Mouse (Mus musculus): ENCODE results near the gene Ints7. TPM values are rescaled to one million over a fixed set of nuclear protein-coding genes. Genes with fewer than 3 reads are reported as not detected.

The Ints7 gene
- total RNA-seq, 1 experiment: 33.1 TPM

DNA sequence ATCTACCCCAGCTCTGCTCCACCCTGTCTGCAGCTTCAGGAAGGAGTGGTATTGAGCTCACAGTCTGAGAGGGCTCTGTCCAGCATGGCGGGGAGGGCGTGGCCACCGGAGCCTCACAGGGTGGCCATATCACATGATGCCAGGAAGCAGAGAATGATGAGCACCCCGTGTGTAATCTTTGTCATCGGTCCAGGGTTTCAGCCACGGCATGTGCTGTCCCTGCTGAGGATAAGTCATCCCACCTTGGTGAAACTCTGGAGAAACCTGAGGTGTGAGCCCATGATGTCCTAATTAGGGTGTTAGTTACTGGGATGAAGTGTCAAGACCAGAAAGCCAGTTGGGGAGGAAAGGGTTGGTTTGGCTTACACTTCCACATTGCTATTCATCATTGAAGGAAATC lies 33.6 kb downstream of the Ints7 start:
- Histone ChIP-seq H3K9me3 (ENCODE audit: control insufficient read depth, insufficient read depth, low read depth, low read length) (no peaks in the 10 kb centered on the region), H3K4me1 (ENCODE audit: control insufficient read depth in 2 of 2, insufficient read depth in 2 of 2, low read length in 2 of 2, poor library complexity in 1 of 2) (peaks cover 0 to 2% of the 10 kb centered on the region in 2 experiments; a peak in 1 of 4 replicates), H3K27ac (ENCODE audit: insufficient read depth, low read depth, low read length, poor library complexity, severe bottlenecking) (no peak overlapping the region), H3K9ac (ENCODE audit: insufficient read depth, low read depth, low read length, poor library complexity, severe bottlenecking) (no peak overlapping the region), H3K36me3 (ENCODE audit: control insufficient read depth, insufficient read depth, low read length, poor library complexity, severe bottlenecking) (peaks cover 46% of the 10 kb centered on the region), H3K4me3 (ENCODE audit: insufficient read depth in 1 of 2, low read depth in 1 of 2, low read length in 2 of 2, poor library complexity in 1 of 2, severe bottlenecking in 1 of 2) (no peak overlapping the region)
- no peak for DNase-seq (ENCODE audit: low read depth, low spot score)
- no peak for TF ChIP-seq HCFC1 (IDR thresholded peaks at IDR 0.05; ENCODE audit: borderline replicate concordance, insufficient read depth, low read length)
- no peak for TF ChIP-seq ZC3H11A (IDR thresholded peaks at IDR 0.05; ENCODE audit: borderline replicate concordance, low read depth, low read length)
- in situ Hi-C loops (cut with MboI; ENCODE audit: low sequenced_read_pairs in 2 of 2, unreplicated experiment in 2 of 2): no loop called here

DNA sequence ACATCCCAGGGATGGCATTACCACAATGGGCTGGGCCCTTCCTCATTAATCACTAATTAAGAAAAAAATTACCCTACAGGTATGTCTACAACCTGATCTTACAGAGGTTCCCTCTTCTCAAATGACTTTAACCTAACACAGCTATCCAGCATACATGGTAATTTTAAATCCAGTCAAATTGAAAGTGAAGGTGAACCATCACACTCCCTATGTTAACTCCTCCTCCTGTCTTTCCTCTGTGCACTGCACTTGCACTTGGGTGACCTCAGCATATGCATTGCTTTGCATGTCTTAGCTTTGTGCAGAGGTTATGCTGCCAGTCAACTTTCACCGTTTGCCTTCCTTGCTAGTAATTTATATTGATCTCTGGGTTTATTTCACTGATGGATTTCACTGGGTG lies 34.1 kb downstream of the Ints7 start:
- Histone ChIP-seq H3K27ac (ENCODE audit: insufficient read depth, low read depth, low read length, poor library complexity, severe bottlenecking) (no peak overlapping the region), H3K4me1 (ENCODE audit: control insufficient read depth in 2 of 2, insufficient read depth in 2 of 2, low read length in 2 of 2, poor library complexity in 1 of 2) (peaks cover 0 to 2% of the 10 kb centered on the region in 2 experiments; a peak in 1 of 4 replicates), H3K9me3 (ENCODE audit: control insufficient read depth, insufficient read depth, low read depth, low read length) (no peaks in the 10 kb centered on the region), H3K36me3 (ENCODE audit: control insufficient read depth, insufficient read depth, low read length, poor library complexity, severe bottlenecking) (peaks cover 47% of the 10 kb centered on the region), H3K4me3 (ENCODE audit: insufficient read depth in 1 of 2, low read depth in 1 of 2, low read length in 2 of 2, poor library complexity in 1 of 2, severe bottlenecking in 1 of 2) (no peak overlapping the region), H3K9ac (ENCODE audit: insufficient read depth, low read depth, low read length, poor library complexity, severe bottlenecking) (no peak overlapping the region)
- DNase-seq (ENCODE audit: low read depth, low spot score): no peak
- no peak for TF ChIP-seq ZC3H11A (IDR thresholded peaks at IDR 0.05; ENCODE audit: borderline replicate concordance, low read depth, low read length)
- TF ChIP-seq CHD2 (IDR thresholded peaks at IDR 0.05; ENCODE audit: low read depth, low read length): no peak
- TF ChIP-seq HCFC1 (IDR thresholded peaks at IDR 0.05; ENCODE audit: borderline replicate concordance, insufficient read depth, low read length): no peak
- no peak for TF ChIP-seq MAFK (IDR thresholded peaks at IDR 0.05; ENCODE audit: insufficient read depth, low read depth, low read length)
- TF ChIP-seq ZNF384 (IDR thresholded peaks at IDR 0.05; ENCODE audit: low read depth, low read length): no peak
- in situ Hi-C loops (cut with MboI; ENCODE audit: low sequenced_read_pairs in 2 of 2, unreplicated experiment in 2 of 2): no loop called here

DNA sequence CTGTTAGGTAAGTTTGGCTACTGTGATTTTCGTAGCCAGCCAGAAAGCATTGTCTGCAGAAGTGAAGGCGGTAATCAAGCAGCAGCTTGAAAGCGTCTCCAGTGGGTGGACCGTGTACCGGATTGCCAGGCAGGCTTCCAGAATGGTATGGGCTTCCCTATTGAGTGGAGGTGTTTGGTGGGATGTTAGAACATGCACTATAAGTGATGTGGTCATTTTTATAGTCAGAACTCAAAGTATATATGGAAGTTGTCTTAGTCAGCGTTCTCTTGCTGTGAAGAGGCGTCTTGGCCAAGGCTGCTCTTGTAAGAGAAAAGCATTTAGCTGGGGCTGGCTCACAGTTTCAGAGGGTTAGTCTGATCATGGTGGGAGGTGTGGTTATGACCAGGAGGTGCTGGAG lies 34.9 kb downstream of the Ints7 start:
- DNase-seq (ENCODE audit: low read depth, low spot score): no peak

DNA sequence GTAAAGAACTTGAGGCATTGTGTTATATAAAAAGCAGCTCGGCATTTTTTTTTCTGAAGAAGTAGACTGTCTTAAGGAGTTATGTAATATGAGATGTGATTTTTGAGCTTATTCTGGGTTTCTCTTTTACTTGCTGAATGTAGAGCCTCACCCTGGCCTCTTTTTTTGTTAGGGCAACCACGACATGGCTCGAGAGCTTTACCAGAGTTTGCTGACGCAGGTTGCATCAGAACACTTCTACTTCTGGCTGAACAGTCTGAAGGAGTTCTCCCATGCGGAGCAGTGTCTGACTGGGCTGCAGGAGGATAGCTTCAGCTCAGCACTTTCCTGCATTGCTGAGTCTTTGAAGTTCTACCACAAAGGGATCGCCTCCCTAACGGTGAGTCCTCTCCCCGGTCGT lies 36.2 kb downstream of the Ints7 start:
- Histone ChIP-seq H3K4me3 (ENCODE audit: insufficient read depth in 1 of 2, low read depth in 1 of 2, low read length in 2 of 2, poor library complexity in 1 of 2, severe bottlenecking in 1 of 2) (no peak overlapping the region), H3K27ac (ENCODE audit: insufficient read depth, low read depth, low read length, poor library complexity, severe bottlenecking) (no peak overlapping the region), H3K36me3 (ENCODE audit: control insufficient read depth, insufficient read depth, low read length, poor library complexity, severe bottlenecking) (peaks cover 46% of the 10 kb centered on the region), H3K9ac (ENCODE audit: insufficient read depth, low read depth, low read length, poor library complexity, severe bottlenecking) (no peak overlapping the region), H3K4me1 (ENCODE audit: control insufficient read depth in 2 of 2, insufficient read depth in 2 of 2, low read length in 2 of 2, poor library complexity in 1 of 2) (peaks cover 0 to 2% of the 10 kb centered on the region in 2 experiments; a peak in 1 of 4 replicates), H3K9me3 (ENCODE audit: control insufficient read depth, insufficient read depth, low read depth, low read length) (no peaks in the 10 kb centered on the region)
- no peak for DNase-seq (ENCODE audit: low read depth, low spot score)
- in situ Hi-C loops (cut with MboI; ENCODE audit: low sequenced_read_pairs in 2 of 2, unreplicated experiment in 2 of 2): no loop called here
- TF ChIP-seq CHD2 (IDR thresholded peaks at IDR 0.05; ENCODE audit: low read depth, low read length) (no peak), ZNF384 (IDR thresholded peaks at IDR 0.05; ENCODE audit: low read depth, low read length) (no peak), HCFC1 (IDR thresholded peaks at IDR 0.05; ENCODE audit: borderline replicate concordance, insufficient read depth, low read length) (no peak), ZC3H11A (IDR thresholded peaks at IDR 0.05; ENCODE audit: borderline replicate concordance, low read depth, low read length) (no peak), MAFK (IDR thresholded peaks at IDR 0.05; ENCODE audit: insufficient read depth, low read depth, low read length) (no peak)

More for the DNA sequence above, 34.9 kb downstream of the Ints7 start:
- H3K27ac ChIP-seq (ENCODE audit: insufficient read depth, low read depth, low read length, poor library complexity, severe bottlenecking): no peak overlapping the region
- no peak overlapping the region for H3K9ac ChIP-seq (ENCODE audit: insufficient read depth, low read depth, low read length, poor library complexity, severe bottlenecking)
- no peak overlapping the region for H3K4me3 ChIP-seq (ENCODE audit: insufficient read depth in 1 of 2, low read depth in 1 of 2, low read length in 2 of 2, poor library complexity in 1 of 2, severe bottlenecking in 1 of 2)
- no peaks in the 10 kb centered on the region for H3K9me3 ChIP-seq (ENCODE audit: control insufficient read depth, insufficient read depth, low read depth, low read length)
- in situ Hi-C loops (cut with MboI; ENCODE audit: low sequenced_read_pairs in 2 of 2, unreplicated experiment in 2 of 2): no loop called here
- peaks cover 0 to 2% of the 10 kb centered on the region in 2 experiments; a peak in 1 of 4 replicates for H3K4me1 ChIP-seq (ENCODE audit: control insufficient read depth in 2 of 2, insufficient read depth in 2 of 2, low read length in 2 of 2, poor library complexity in 1 of 2)
- TF ChIP-seq MAFK (IDR thresholded peaks at IDR 0.05; ENCODE audit: insufficient read depth, low read depth, low read length) (no peak), HCFC1 (IDR thresholded peaks at IDR 0.05; ENCODE audit: borderline replicate concordance, insufficient read depth, low read length) (no peak), CHD2 (IDR thresholded peaks at IDR 0.05; ENCODE audit: low read depth, low read length) (no peak), ZC3H11A (IDR thresholded peaks at IDR 0.05; ENCODE audit: borderline replicate concordance, low read depth, low read length) (no peak), ZNF384 (IDR thresholded peaks at IDR 0.05; ENCODE audit: low read depth, low read length) (no peak)
- peaks cover 47% of the 10 kb centered on the region for H3K36me3 ChIP-seq (ENCODE audit: control insufficient read depth, insufficient read depth, low read length, poor library complexity, severe bottlenecking)

DNA sequence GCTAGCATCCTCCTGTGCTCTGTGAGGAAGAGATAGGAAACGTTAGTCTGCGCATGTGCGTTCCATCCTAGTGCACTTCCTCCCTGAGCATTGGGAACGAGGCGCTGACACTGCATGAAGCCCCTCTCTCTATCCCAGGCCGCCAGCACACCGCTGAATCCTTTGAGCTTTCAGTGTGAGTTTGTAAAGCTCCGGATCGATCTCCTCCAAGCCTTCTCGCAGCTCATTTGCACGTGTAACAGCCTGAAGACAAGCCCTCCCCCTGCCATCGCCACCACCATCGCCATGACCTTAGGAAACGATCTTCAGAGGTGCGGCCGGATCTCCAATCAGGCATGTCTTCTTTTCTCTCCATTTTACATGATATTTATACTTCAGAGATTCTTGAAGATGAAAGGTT lies 37.4 kb downstream of the Ints7 start:
- Histone ChIP-seq H3K4me3 (ENCODE audit: insufficient read depth in 1 of 2, low read depth in 1 of 2, low read length in 2 of 2, poor library complexity in 1 of 2, severe bottlenecking in 1 of 2) (no peak overlapping the region), H3K9me3 (ENCODE audit: control insufficient read depth, insufficient read depth, low read depth, low read length) (no peaks in the 10 kb centered on the region), H3K36me3 (ENCODE audit: control insufficient read depth, insufficient read depth, low read length, poor library complexity, severe bottlenecking) (peaks cover 40% of the 10 kb centered on the region), H3K27ac (ENCODE audit: insufficient read depth, low read depth, low read length, poor library complexity, severe bottlenecking) (no peak overlapping the region), H3K9ac (ENCODE audit: insufficient read depth, low read depth, low read length, poor library complexity, severe bottlenecking) (no peak overlapping the region), H3K4me1 (ENCODE audit: control insufficient read depth in 2 of 2, insufficient read depth in 2 of 2, low read length in 2 of 2, poor library complexity in 1 of 2) (peaks cover 0 to 2% of the 10 kb centered on the region in 2 experiments; a peak in 1 of 4 replicates)
- in situ Hi-C loops (cut with MboI; ENCODE audit: low sequenced_read_pairs in 2 of 2, unreplicated experiment in 2 of 2): no loop called here
- TF ChIP-seq HCFC1 (IDR thresholded peaks at IDR 0.05; ENCODE audit: borderline replicate concordance, insufficient read depth, low read length): no peak
- no peak for TF ChIP-seq ZC3H11A (IDR thresholded peaks at IDR 0.05; ENCODE audit: borderline replicate concordance, low read depth, low read length)
- no peak for TF ChIP-seq MAFK (IDR thresholded peaks at IDR 0.05; ENCODE audit: insufficient read depth, low read depth, low read length)
- TF ChIP-seq ZNF384 (IDR thresholded peaks at IDR 0.05; ENCODE audit: low read depth, low read length): no peak
- TF ChIP-seq CHD2 (IDR thresholded peaks at IDR 0.05; ENCODE audit: low read depth, low read length): no peak
- no peak for DNase-seq (ENCODE audit: low read depth, low spot score)

Measured in ES-E14 (cell line).